ENCODE assay signal across 23 mouse cellular contexts in genomic region chr14:46839326-46839725, GRCm38 (mm10). TPM values are rescaled to one million over a fixed set of nuclear protein-coding genes. Genes with fewer than 3 reads are reported as not detected.
"Had no signal": no experiment of that assay in that cellular context is flagged by ENCODE, and none has a peak within 500 bp of the region (broad histone marks: within the 10 kb centered on the region; RNA-seq: fewer than 3 reads in every experiment).

No protein-coding gene starts in this region.

- H3K27me3 ChIP-seq: intestine, embryonic 15.5 days; limb, embryonic 12.5 days; limb, embryonic 15.5 days; midbrain, embryonic 12.5 days; midbrain, embryonic 15.5 days; neural tube, embryonic 12.5 days; neural tube, embryonic 15.5 days had no signal

- H3K27ac ChIP-seq: intestine, embryonic 15.5 days; limb, embryonic 12.5 days; limb, embryonic 15.5 days; liver, embryonic 14.5 days; midbrain, embryonic 12.5 days; midbrain, embryonic 15.5 days; neural tube, embryonic 12.5 days; neural tube, embryonic 15.5 days; stomach, postnatal 0 days had no signal

- H3K9ac ChIP-seq: intestine, embryonic 15.5 days; limb, embryonic 12.5 days; limb, embryonic 15.5 days; liver, embryonic 14.5 days; liver, postnatal 0 days; midbrain, embryonic 12.5 days; midbrain, embryonic 15.5 days; neural tube, embryonic 12.5 days; neural tube, embryonic 15.5 days had no signal

- H3K4me1 ChIP-seq: intestine, embryonic 15.5 days; limb, embryonic 12.5 days; limb, embryonic 15.5 days; midbrain, embryonic 12.5 days; midbrain, embryonic 15.5 days; neural tube, embryonic 12.5 days; neural tube, embryonic 15.5 days had no signal

- H3K4me3 ChIP-seq: intestine, embryonic 15.5 days; limb, embryonic 12.5 days; limb, embryonic 15.5 days; midbrain, embryonic 12.5 days; midbrain, embryonic 15.5 days; neural tube, embryonic 12.5 days; neural tube, embryonic 15.5 days had no signal

- H3K9me3 ChIP-seq: intestine, embryonic 15.5 days; limb, embryonic 12.5 days; limb, embryonic 15.5 days; midbrain, embryonic 12.5 days; midbrain, embryonic 15.5 days; neural tube, embryonic 12.5 days; neural tube, embryonic 15.5 days had no signal

- DNase-seq: kidney, adult 18-20 months; kidney, adult 9 months; kidney, postnatal 14 days; kidney, postnatal 4 days; left cerebral cortex, postnatal 4 days; liver, postnatal 0 days; right cerebral cortex, adult 18-20 months; right cerebral cortex, postnatal 14 days; right cerebral cortex, postnatal 4 days; thymus, adult 2 months; thymus, postnatal 14 days; thymus, postnatal 4 days had no signal

- H3K4me2 ChIP-seq: intestine, embryonic 15.5 days; limb, embryonic 12.5 days; limb, embryonic 15.5 days; liver, embryonic 11.5 days; midbrain, embryonic 12.5 days; midbrain, embryonic 15.5 days; neural tube, embryonic 12.5 days; neural tube, embryonic 15.5 days had no signal

- H3K36me3 ChIP-seq: midbrain, embryonic 15.5 days had no signal

- ATAC-seq: intestine, embryonic 15.5 days; liver, postnatal 0 days; midbrain, embryonic 15.5 days had no signal

RNA-seq across cellular contexts. Expression of gene Samd4, which starts 43.3 kb away (rescaled TPM):
- total RNA-seq: megakaryocyte progenitor cell, adult 5-6 weeks had no signal
